Mouse (Mus musculus): Measurements from ENCODE around the gene Hoxb6. TPM values are rescaled to one million over a fixed set of nuclear protein-coding genes. Genes with fewer than 3 reads are reported as not detected.

The Hoxb6 gene
- total and polyA plus RNA-seq, 2 experiments = 0.15 TPM; not detected in 1

- no peaks in the 10 kb centered on the region; the same call in 1 of the 2 replicates for H3K4me1 ChIP-seq (ENCODE audit: control insufficient read depth, insufficient read depth, low read length)
- DNase-seq (ENCODE audit: extremely low read depth, low read depth, low spot score) = no peak
- TF ChIP-seq POLR2A (IDR thresholded peaks at IDR 0.05; ENCODE audit: extremely low read depth, insufficient read depth, low read length) (no peak), CTCF (IDR thresholded peaks at IDR 0.05; ENCODE audit: low read depth, low read length) (no peak)
- H3K4me3 ChIP-seq (ENCODE audit: insufficient read depth, low read depth, low read length) = no peak overlapping the region
- H3K27me3 ChIP-seq (ENCODE audit: control insufficient read depth, insufficient read depth, low read length) = peaks cover 36% of the 10 kb centered on the region; the same call in 1 of the 2 replicates
- no peaks in the 10 kb centered on the region for H3K79me2 ChIP-seq (ENCODE audit: control insufficient read depth, insufficient read depth, low read length)
- WGBS = 9% methylated on average over 7 of the region's 7 CpGs
- no peak overlapping the region for H3K9ac ChIP-seq (ENCODE audit: low read depth, low read length)
- H3K27ac ChIP-seq (replicated peaks; ENCODE audit: insufficient read depth, low read depth, low read length) = no peak overlapping the region
- H3K36me3 ChIP-seq (ENCODE audit: control insufficient read depth, insufficient read depth, low read length) = no peaks in the 10 kb centered on the region
Observed at GRCm38 (mm10) chr11:96265954-96266353, 26.3 kb upstream of the Hoxb6 start.

GRCm38 (mm10) chr11:96267021-96267920 is 25.0 kb upstream of the Hoxb6 start:
- no peaks in the 10 kb centered on the region for H3K36me3 ChIP-seq (ENCODE audit: control insufficient read depth, insufficient read depth, low read length)
- H3K9ac ChIP-seq (ENCODE audit: low read depth, low read length) = no peak overlapping the region
- no peaks in the 10 kb centered on the region for H3K79me2 ChIP-seq (ENCODE audit: control insufficient read depth, insufficient read depth, low read length)
- no peak overlapping the region for H3K4me3 ChIP-seq (ENCODE audit: insufficient read depth, low read depth, low read length)
- TF ChIP-seq POLR2A (IDR thresholded peaks at IDR 0.05; ENCODE audit: extremely low read depth, insufficient read depth, low read length) (no peak), CTCF (IDR thresholded peaks at IDR 0.05; ENCODE audit: low read depth, low read length) (no peak)
- peaks cover 2% of the 10 kb centered on the region; the same call in 1 of the 2 replicates for H3K4me1 ChIP-seq (ENCODE audit: control insufficient read depth, insufficient read depth, low read length)
- DNase-seq (ENCODE audit: extremely low read depth, low read depth, low spot score) = no peak
- peaks cover 45% of the 10 kb centered on the region for H3K27me3 ChIP-seq (ENCODE audit: control insufficient read depth, insufficient read depth, low read length)
- H3K27ac ChIP-seq (replicated peaks; ENCODE audit: insufficient read depth, low read depth, low read length) = no peak overlapping the region
- WGBS = 31% methylated on average over 7 of the region's 7 CpGs

- no peak for DNase-seq (ENCODE audit: extremely low read depth, low read depth, low spot score)
- TF ChIP-seq POLR2A (IDR thresholded peaks at IDR 0.05; ENCODE audit: extremely low read depth, insufficient read depth, low read length) = no peak
- no peak for TF ChIP-seq CTCF (IDR thresholded peaks at IDR 0.05; ENCODE audit: low read depth, low read length)
- H3K27ac ChIP-seq (replicated peaks; ENCODE audit: insufficient read depth, low read depth, low read length) = no peak overlapping the region
- WGBS = 12% methylated on average over 1 of the region's 1 CpGs
- no peak overlapping the region for H3K4me3 ChIP-seq (ENCODE audit: insufficient read depth, low read depth, low read length)
- H3K79me2 ChIP-seq (ENCODE audit: control insufficient read depth, insufficient read depth, low read length) = no peaks in the 10 kb centered on the region
- no peaks in the 10 kb centered on the region for H3K36me3 ChIP-seq (ENCODE audit: control insufficient read depth, insufficient read depth, low read length)
- H3K4me1 ChIP-seq (ENCODE audit: control insufficient read depth, insufficient read depth, low read length) = peaks cover 2% of the 10 kb centered on the region; the same call in 1 of the 2 replicates
- H3K27me3 ChIP-seq (ENCODE audit: control insufficient read depth, insufficient read depth, low read length) = peaks cover 46% of the 10 kb centered on the region
- no peak overlapping the region for H3K9ac ChIP-seq (ENCODE audit: low read depth, low read length)
Observed at GRCm38 (mm10) chr11:96268031-96268745, 24.1 kb upstream of the Hoxb6 start.

GRCm38 (mm10) chr11:96269869-96270268 is 22.4 kb upstream of the Hoxb6 start:
- peaks cover 2% of the 10 kb centered on the region; the same call in 1 of the 2 replicates for H3K4me1 ChIP-seq (ENCODE audit: control insufficient read depth, insufficient read depth, low read length)
- 4% methylated on average over 19 of the region's 19 CpGs for WGBS
- peaks cover 42% of the 10 kb centered on the region for H3K27me3 ChIP-seq (ENCODE audit: control insufficient read depth, insufficient read depth, low read length)
- no peak overlapping the region for H3K9ac ChIP-seq (ENCODE audit: low read depth, low read length)
- H3K79me2 ChIP-seq (ENCODE audit: control insufficient read depth, insufficient read depth, low read length) = no peaks in the 10 kb centered on the region
- DNase-seq (ENCODE audit: extremely low read depth, low read depth, low spot score) = no peak
- TF ChIP-seq CTCF (IDR thresholded peaks at IDR 0.05; ENCODE audit: low read depth, low read length) = no peak
- TF ChIP-seq POLR2A (IDR thresholded peaks at IDR 0.05; ENCODE audit: extremely low read depth, insufficient read depth, low read length) = no peak
- no peaks in the 10 kb centered on the region for H3K36me3 ChIP-seq (ENCODE audit: control insufficient read depth, insufficient read depth, low read length)
- no peak overlapping the region for H3K4me3 ChIP-seq (ENCODE audit: insufficient read depth, low read depth, low read length)
- no peak overlapping the region for H3K27ac ChIP-seq (replicated peaks; ENCODE audit: insufficient read depth, low read depth, low read length)

GRCm38 (mm10) chr11:96270996-96271540 is 21.2 kb upstream of the Hoxb6 start, which contains the start of gene Hoxb9:
TSS of gene Hoxb9 (plus strand) at chr11:96271457.
- H3K27me3 ChIP-seq (ENCODE audit: control insufficient read depth, insufficient read depth, low read length) = peaks cover 42% of the 10 kb centered on the region
- no peak for DNase-seq (ENCODE audit: extremely low read depth, low read depth, low spot score)
- no peaks in the 10 kb centered on the region for H3K36me3 ChIP-seq (ENCODE audit: control insufficient read depth, insufficient read depth, low read length)
- no peak within 1 kb of the TSS for H3K9ac ChIP-seq (ENCODE audit: low read depth, low read length)
- peaks cover 2% of the 10 kb centered on the region; the same call in 1 of the 2 replicates for H3K4me1 ChIP-seq (ENCODE audit: control insufficient read depth, insufficient read depth, low read length)
- no peaks in the 10 kb centered on the region for H3K79me2 ChIP-seq (ENCODE audit: control insufficient read depth, insufficient read depth, low read length)
- 4% methylated on average over 40 of the region's 40 CpGs for WGBS
- no peak for TF ChIP-seq POLR2A (IDR thresholded peaks at IDR 0.05; ENCODE audit: extremely low read depth, insufficient read depth, low read length)
- TF ChIP-seq CTCF (IDR thresholded peaks at IDR 0.05; ENCODE audit: low read depth, low read length) = no peak
- no peak within 1 kb of the TSS for H3K27ac ChIP-seq (replicated peaks; ENCODE audit: insufficient read depth, low read depth, low read length)
- no peak within 1 kb of the TSS for H3K4me3 ChIP-seq (ENCODE audit: insufficient read depth, low read depth, low read length)

Data from liver, adult 2 months (tissue).